Mouse (Mus musculus): ENCODE data around the gene Arnt.

The Arnt gene

DNA sequence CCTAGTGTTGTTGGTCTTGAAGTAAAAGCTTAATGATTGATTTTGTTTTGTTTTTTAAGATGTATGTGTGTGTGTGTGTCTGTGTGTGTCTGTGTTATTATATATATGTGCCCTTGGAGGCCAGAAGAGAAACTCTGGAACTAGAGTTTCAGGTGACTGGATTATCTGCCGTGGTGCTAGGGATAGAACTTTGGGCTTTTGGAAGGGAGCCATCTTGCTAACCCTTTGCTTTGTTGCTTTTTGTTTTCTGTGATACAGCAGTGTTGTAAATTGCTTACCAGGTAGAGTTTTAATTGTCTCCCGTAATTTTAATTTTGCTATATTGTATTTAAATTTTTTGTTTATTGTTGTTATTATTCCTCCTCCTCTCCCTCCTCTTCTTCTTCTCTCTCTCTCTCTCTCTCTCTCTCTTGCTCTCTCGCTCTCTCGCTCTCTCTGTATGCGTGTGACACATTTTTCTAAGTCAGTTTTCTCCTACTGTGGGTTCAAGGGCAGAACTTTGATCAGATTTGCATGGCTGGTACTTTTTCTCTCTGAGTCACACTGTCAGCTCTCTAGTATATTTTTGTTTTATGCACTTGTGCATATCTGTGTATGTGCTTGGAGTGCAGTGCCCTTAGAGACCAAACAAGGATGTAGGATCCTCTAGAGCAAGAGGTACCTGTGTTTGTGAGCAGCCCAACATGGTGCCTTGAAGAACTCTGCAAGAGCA, 8.4 kb downstream of the Arnt start:
- CTCF ChIA-PET: interaction anchor here in 3 of 4 experiments (0.5 to 1.5 kb wide), 3 partner anchors 9 to 317 kb away, joined by 4 to 7 read pairs (median 7); partner anchors contain the start of gene Arnt (in 1 of the 3)
- POLR2A ChIA-PET: interaction anchor here in 2 of 4 experiments (0.7 to 2.3 kb wide), 4 partner anchors 8 to 94 kb away, joined by 3 to 11 read pairs (median 4); partner anchors contain the start of gene Arnt (in 2 of the 2)

DNA sequence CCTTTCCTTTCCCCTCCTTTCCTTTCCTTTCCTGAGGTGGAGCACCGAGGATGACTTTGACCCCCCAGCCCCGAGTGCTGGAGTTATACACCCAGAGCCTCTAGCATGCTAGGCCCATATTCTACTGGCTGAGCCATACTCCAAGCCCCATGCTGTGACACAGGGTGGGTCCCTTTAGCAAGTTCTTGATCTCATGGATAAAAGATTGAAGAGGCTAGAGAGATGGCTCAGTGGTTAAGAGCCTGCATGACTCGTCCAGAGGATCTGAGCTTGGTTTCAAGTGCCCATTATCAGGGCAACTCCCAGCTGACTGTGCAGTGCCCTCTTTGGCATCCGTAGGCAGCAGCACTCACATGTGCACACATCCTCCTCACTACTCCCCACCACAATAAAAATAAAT, 11.1 kb downstream of the Arnt start:
- CTCF ChIA-PET: interaction anchor here in 3 of 4 experiments (0.5 to 1.2 kb wide), 3 partner anchors 11 to 95 kb away, joined by 3 to 6 read pairs (median 3); partner anchors contain the start of gene Arnt (in 2 of the 3)
- POLR2A ChIA-PET: interaction anchor here in 3 of 4 experiments (0.8 to 2.0 kb wide), 6 partner anchors 10 to 392 kb away, joined by 3 to 13 read pairs (median 4); partner anchors contain the start of gene Arnt (in 3 of the 3)

DNA sequence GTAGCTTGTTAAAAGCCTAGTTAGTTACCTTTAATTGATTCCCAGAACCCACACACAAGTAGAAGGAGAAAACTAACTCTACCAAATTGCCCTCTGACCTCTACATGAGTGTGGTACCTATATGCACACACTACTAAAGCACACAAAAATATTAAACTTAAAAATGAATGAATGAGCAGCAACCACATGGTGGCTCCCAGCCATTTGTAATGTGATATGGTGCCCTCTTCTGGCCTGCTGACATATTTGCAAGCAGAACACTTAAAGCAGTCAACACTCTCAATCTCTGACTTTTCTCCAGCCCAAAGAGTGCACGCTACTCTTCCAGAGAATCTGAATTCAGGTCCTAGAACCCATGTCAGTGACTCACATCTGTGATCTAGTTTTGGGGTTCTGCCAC, 16.2 kb downstream of the Arnt start:
- CTCF ChIA-PET: interaction anchor here (0.6 to 1.5 kb wide), 14 partner anchors 8 to 318 kb away, joined by 3 to 16 read pairs (median 4); partner anchors contain the start of gene Arnt (in 1 of the 4)
- POLR2A ChIA-PET: interaction anchor here in 3 of 4 experiments (0.6 to 1.7 kb wide), 9 partner anchors 10 to 111 kb away, joined by 3 to 7 read pairs (median 3); partner anchors contain the start of gene Arnt (in 2 of the 3)

- CTCF ChIA-PET: interaction anchor here (0.6 to 1.5 kb wide), 8 partner anchors 10 to 319 kb away, joined by 3 to 10 read pairs (median 3); partner anchors contain the start of gene Arnt (in 1 of the 4)
- POLR2A ChIA-PET: interaction anchor here in 3 of 4 experiments (0.6 to 1.7 kb wide), 11 partner anchors 8 to 217 kb away, joined by 3 to 5 read pairs (median 3); partner anchors contain the start of genes Arnt (in 1 of the 3), Ctsk (in 1 of the 3) and Golph3l (in 1 of the 3)
These were observed 16.7 kb downstream of the Arnt start for GRCm38 (mm10) chr3:95450915-95451314.

DNA sequence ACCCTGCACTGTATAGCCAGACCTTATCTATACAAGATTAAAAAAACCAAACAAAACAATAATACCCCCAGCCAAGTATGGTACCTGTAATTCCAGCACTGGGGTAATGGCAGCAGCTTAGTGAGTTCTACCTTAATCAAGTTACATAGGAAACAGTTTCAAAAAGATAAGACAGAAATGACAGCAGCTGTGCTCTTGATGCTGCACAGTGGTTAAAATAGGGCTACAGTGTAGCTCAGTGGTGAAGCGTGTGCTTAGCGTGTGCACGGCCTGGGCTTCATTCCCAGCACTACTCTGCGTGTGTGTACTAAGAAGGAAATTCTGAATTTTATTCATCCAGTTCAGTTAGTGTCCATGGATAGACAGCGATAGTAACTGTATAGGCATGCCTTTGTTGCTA, 22.2 kb downstream of the Arnt start:
- POLR2A ChIA-PET: no interaction called here
- CTCF ChIA-PET: no interaction called here

DNA sequence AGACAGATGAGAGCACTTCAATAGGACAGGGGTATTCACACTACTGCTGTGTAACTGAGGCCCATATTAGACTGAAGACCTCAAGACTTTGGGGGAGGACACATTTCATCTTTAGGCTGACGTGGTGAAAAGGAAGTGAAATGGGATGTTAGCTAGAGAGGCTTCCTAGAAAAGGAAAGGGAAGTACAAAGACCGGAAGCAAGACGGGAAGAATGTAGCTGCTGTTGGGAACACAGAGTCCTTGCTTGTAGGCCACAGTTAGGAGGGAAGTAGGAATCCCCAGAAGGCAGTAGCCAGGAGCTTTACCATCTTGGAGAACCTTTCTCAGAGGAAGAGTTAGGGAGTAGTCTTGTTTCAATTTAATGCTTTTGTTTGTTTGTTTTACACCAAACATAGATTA, 23.6 kb downstream of the Arnt start:
- CTCF ChIA-PET: interaction anchor here in 2 of 4 experiments (0.5 to 0.9 kb wide), 3 partner anchors 8 to 76 kb away, joined by 3 to 4 read pairs (median 3); no protein-coding TSS in a partner anchor
- POLR2A ChIA-PET: interaction anchor here in 2 of 4 experiments (0.6 to 2.0 kb wide), 4 partner anchors 14 to 419 kb away, joined by 3 to 5 read pairs (median 4); partner anchors contain the start of gene Arnt (in 1 of the 2)

DNA sequence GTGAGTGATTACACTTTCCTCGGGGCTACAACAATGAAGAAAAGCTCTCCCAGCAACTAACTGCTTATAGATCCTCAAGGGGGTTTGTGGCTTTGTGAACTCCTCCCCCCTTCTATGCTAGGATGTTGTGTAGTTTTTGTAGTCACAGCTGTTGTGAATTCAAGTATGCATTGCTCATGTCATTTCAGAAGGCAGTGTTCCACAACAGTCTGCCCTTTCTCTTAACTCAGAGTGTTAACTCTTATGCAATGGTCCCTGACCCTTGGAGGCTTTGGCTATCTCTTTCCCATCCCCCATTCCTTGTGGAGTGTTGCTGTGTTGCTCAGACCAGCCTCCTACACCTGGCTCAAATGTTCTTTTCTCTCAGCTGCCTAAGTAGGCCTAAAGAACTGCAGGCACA, 25.2 kb downstream of the Arnt start:
- ChIA-PET POLR2A (interaction anchor here in 1 of 4 experiments (0.9 to 2.0 kb wide), 5 partner anchors 15 to 54 kb away, joined by 3 to 6 read pairs (median 3); partner anchors contain the start of gene Arnt), CTCF (interaction anchor here in 2 of 4 experiments (0.6 to 0.8 kb wide), 2 partner anchors 9 to 16 kb away, joined by 3 read pairs; no protein-coding TSS in a partner anchor)

DNA sequence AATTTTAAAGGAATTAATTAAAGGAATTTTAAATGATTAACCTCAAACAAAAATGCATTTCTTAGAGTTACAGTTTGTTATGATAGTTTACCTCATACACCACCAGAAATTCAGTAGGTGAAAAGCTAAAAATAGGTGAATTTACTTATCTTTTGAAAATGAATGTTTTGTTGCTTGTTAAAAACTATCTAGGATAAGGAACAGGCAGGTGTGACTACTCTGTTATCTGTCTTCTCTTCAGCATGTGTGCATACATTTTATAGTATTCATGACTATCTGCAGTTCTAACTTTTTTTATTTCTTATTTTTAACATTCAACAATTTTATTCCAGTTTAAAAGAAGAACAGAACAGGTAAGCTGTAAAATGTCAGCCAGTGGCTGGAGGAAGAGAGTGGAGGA, 29.7 kb downstream of the Arnt start:
- CTCF ChIA-PET: no interaction called here
- POLR2A ChIA-PET: no interaction called here

DNA sequence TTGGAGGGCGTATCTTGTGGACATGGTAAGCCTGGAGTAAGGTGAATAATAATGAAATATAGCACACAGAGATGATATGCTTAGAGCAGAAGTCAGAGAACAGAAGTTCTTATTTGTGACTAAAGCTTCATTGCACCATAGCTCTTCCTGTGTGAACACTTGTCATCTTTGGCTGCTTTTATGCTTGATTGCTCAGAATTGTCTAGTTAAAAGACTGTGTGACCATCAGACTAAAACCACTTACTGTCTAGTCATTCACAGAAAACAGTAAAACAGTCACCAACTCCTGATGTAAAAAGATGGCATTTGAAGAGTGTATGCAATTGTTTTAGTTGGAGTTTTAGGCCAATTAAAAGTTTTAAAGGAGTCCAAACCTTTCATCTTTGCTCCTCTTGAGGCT, 44.8 kb downstream of the Arnt start:
- POLR2A ChIA-PET: no interaction called here
- CTCF ChIA-PET: no interaction called here

- CTCF ChIA-PET: interaction anchor here in 2 of 4 experiments (0.7 kb wide), 2 partner anchors 31 to 176 kb away, joined by 3 read pairs; no protein-coding TSS in a partner anchor
- POLR2A ChIA-PET: interaction anchor here in 1 of 4 experiments (0.7 kb wide), 1 partner anchor 15 kb away, joined by 3 read pairs; no protein-coding TSS in a partner anchor
These were observed 52.2 kb downstream of the Arnt start for GRCm38 (mm10) chr3:95486421-95486820.

GRCm38 (mm10) chr3:95488679-95489078, 54.5 kb downstream of the Arnt start:
- ChIA-PET POLR2A (no interaction called here), CTCF (interaction anchor here in 1 of 4 experiments (0.5 kb wide), 1 partner anchor 145 kb away, joined by 8 read pairs; no protein-coding TSS in a partner anchor)

DNA sequence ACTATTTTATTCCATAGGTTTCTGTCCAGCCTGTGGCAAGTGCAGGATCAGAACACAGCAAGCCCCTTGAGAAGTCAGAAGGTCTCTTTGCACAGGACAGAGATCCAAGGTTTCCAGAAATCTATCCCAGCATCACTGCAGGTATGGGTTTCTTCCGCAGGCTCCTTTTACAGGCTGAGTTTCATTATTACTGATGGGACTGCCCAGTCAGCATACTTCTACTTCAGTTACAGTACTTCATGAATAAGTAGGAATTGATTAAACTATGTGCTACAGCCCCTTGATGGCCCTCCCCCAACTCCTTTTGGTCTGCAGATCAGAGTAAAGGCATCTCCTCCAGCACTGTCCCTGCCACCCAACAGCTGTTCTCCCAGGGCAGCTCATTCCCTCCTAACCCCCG, 56.0 kb downstream of the Arnt start:
- POLR2A ChIA-PET: interaction anchor here in 2 of 4 experiments (0.9 to 1.2 kb wide), 2 partner anchors 10 kb away, joined by 3 to 4 read pairs; no protein-coding TSS in a partner anchor

GRCm38 (mm10) chr3:95494342-95494741, 60.2 kb downstream of the Arnt start:
- ChIA-PET POLR2A (interaction anchor here in 2 of 4 experiments (0.6 to 1.0 kb wide), 4 partner anchors 27 to 546 kb away, joined by 3 read pairs; partner anchors contain the start of gene Golph3l (in 1 of the 2)), CTCF (interaction anchor here in 3 of 4 experiments (0.5 to 1.7 kb wide), 9 partner anchors 20 to 296 kb away, joined by 3 to 7 read pairs (median 3); partner anchors contain the start of gene Golph3l (in 1 of the 3))

More for the DNA sequence above, 56.0 kb downstream of the Arnt start:
- CTCF ChIA-PET: interaction anchor here in 1 of 4 experiments (1.7 kb wide), 1 partner anchor 186 kb away, joined by 4 read pairs; no protein-coding TSS in a partner anchor

GRCm38 (mm10) chr3:95498229-95498628, 64.0 kb downstream of the Arnt start:
- CTCF ChIA-PET: interaction anchor here in 1 of 4 experiments (0.5 kb wide), 1 partner anchor 189 kb away, joined by 3 read pairs; no protein-coding TSS in a partner anchor
- POLR2A ChIA-PET: interaction anchor here in 1 of 4 experiments (1.3 kb wide), 1 partner anchor 46 kb away, joined by 3 read pairs; no protein-coding TSS in a partner anchor

GRCm38 (mm10) chr3:95499024-95499423, 64.8 kb downstream of the Arnt start, which contains the start of gene Ctsk:
Gene Ctsk, plus strand, starts transcription at chr3:95499256.
- CTCF ChIA-PET: no interaction called here
- POLR2A ChIA-PET: interaction anchor here in 2 of 4 experiments (0.6 to 1.3 kb wide), 3 partner anchors 17 to 47 kb away, joined by 3 to 4 read pairs (median 3); no protein-coding TSS in a partner anchor

DNA sequence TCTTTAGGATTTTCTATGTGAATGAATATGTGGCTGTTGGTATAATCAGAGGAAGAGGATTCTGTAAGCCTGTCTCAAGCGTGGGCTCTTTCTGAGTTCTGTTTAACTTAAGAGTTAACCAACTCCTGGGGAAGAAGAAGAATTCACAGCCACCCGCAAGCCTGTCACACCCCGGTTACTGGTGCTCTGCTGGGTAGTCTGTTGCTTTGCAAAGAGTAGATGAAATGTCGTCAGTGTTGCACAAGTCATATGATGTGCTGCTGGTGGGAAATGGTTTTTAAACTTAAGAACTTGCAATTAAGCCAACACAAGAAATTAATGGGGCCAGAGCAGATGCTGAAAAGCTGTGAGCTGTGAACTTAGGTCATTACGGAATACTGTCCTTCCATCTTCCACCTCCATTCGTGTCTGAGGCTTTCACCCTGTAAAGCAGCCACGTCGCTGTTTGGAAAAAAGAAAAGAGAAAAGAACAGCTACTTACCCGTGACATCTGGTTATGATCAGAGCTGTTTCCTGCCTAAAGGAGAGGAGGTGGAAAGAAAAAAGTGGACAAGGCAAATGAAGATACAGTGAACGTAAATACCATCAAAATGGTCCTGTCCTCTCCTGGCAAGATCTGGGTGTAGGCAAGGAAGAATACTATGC, 65.4 kb downstream of the Arnt start:
- POLR2A ChIA-PET: interaction anchor here in 2 of 4 experiments (0.6 to 1.5 kb wide), 6 partner anchors 18 to 319 kb away, joined by 3 to 6 read pairs (median 4); partner anchors contain the start of gene Rprd2 (in 1 of the 2)
- CTCF ChIA-PET: interaction anchor here in 1 of 4 experiments (1.1 to 1.5 kb wide), 2 partner anchors 17 to 18 kb away, joined by 3 to 5 read pairs; no protein-coding TSS in a partner anchor

- ChIA-PET CTCF (interaction anchor here in 2 of 4 experiments (1.0 kb wide), 2 partner anchors 15 kb away, joined by 3 to 4 read pairs; no protein-coding TSS in a partner anchor), POLR2A (interaction anchor here in 1 of 4 experiments (0.9 to 1.5 kb wide), 2 partner anchors 12 to 16 kb away, joined by 3 to 4 read pairs; no protein-coding TSS in a partner anchor)
These were observed 68.1 kb downstream of the Arnt start for GRCm38 (mm10) chr3:95502312-95502711.

DNA sequence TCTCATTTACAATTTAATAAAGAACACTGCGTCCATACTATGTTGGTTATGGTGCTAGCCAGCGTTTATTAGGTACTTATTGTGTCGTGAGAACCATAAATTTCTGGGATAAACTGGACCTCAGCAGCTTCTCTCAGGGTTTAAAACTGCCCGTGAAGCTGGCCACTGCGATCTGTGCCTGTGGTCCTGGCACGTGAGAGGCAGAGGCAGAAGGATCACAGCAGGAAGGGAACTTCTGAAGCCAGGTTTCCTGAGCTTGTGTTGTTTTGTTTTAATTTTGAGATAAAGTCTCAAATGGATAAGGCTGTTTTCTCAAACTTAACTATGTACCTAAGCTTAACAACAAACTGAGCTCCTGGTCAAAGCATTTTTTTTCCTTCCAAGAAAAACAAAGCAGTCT, 75.2 kb downstream of the Arnt start:
- ChIA-PET CTCF (no interaction called here), POLR2A (interaction anchor here in 1 of 4 experiments (0.6 kb wide), 1 partner anchor 9 kb away, joined by 3 read pairs; no protein-coding TSS in a partner anchor)
